Mouse (Mus musculus) hindbrain, embryonic 12.5 days (tissue): ENCODE results near the gene Gdi2. TPM values are rescaled to one million over a fixed set of nuclear protein-coding genes. Genes with fewer than 3 reads are reported as not detected.
A peak's percentile ranks its signal among the peaks of the same experiment; 100 is the strongest.

ENCODE experiments used
- ATAC-seq: fragments of 200-750 bp; cut with Nextera tagmentation; 2 replicates; pipeline ENCODE4 v1.8.0; 2017; ENCODE audit warnings: moderate TSS enrichment; ENCODE audit not compliant: low FRiP score
- H3K27ac ChIP-seq: fragments of 300-500 bp; sonication (generic); 2 replicates; pipeline ENCODE4 v1.5.1; 2016; ENCODE audit warnings: mild to moderate bottlenecking
- H3K27me3 ChIP-seq: fragments of 300-500 bp; sonication (generic); 2 replicates; pipeline ENCODE4 v1.6.1; 2016; ENCODE audit warnings: mild to moderate bottlenecking
- H3K36me3 ChIP-seq: fragments of 300-500 bp; sonication (generic); 2 replicates; pipeline ENCODE4 v1.6.1; 2016; ENCODE audit warnings: mild to moderate bottlenecking
- H3K4me1 ChIP-seq: fragments of 300-500 bp; sonication (generic); 2 replicates; pipeline ENCODE4 v1.6.1; 2016
- H3K4me2 ChIP-seq: fragments of 300-500 bp; sonication (generic); replicated peaks from 2 replicates; pipeline ENCODE4 v1.6.1; 2016; ENCODE audit warnings: mild to moderate bottlenecking
- H3K4me3 ChIP-seq: fragments of 300-500 bp; sonication (generic); 2 replicates; pipeline ENCODE4 v1.5.1; 2016; ENCODE audit warnings: mild to moderate bottlenecking
- H3K9ac ChIP-seq: fragments of 300-500 bp; sonication (generic); 2 replicates; pipeline ENCODE4 v1.6.1; 2016; ENCODE audit warnings: mild to moderate bottlenecking, moderate library complexity
- H3K9me3 ChIP-seq: fragments of 300-500 bp; sonication (generic); replicated peaks from 2 replicates; pipeline ENCODE4 v1.6.1; 2016; ENCODE audit warnings: mild to moderate bottlenecking
- WGBS: fragments of 180-500 bp; shearing (Covaris S2); methylation state at CpG from one replicate; pipeline ENCODE4 v1.1.7; 2016; 5-methylcytosine and 5-hydroxymethylcytosine counted together
- polyA plus RNA-seq: library from polyadenylated mRNA; unstranded; fragments of >200 nt; fragmentation: Nextera tagmentation; extraction: Ambion mirVana; gene quantifications from 2 replicates; pipeline ENCODE4 v1.2.1, GENCODE M21; 2016

Gdi2 gene
- polyA plus RNA-seq, 1 experiment from 2014 or later = 426 TPM

DNA sequence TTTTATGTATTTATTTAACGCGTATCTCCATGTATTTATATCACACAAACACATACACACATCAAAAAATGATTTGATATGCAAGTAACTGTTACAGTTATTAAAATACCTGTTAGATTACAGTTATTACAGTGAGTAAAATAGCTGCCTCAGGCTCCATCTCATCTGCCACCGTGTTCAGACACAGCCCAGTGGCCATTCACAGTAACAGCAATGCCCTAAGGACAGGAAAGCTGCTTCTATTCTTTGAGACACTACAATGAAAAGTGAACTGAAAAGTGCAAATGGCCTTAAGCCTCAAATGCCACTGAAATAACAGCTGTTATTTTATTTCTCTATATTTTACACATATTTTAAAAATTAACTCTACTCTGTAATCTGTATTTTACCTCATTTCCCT is 52.9 kb downstream of the Gdi2 start:
- Histone ChIP-seq H3K27me3 (no peaks in the 10 kb centered on the region), H3K9me3 (no peaks in the 10 kb centered on the region), H3K4me1 (no peaks in the 10 kb centered on the region), H3K9ac (no peak overlapping the region), H3K27ac (no peak overlapping the region), H3K36me3 (peaks cover 53% of the 10 kb centered on the region), H3K4me2 (no peak overlapping the region), H3K4me3 (no peak overlapping the region)
- 86% methylated on average over 3 of the region's 3 CpGs for WGBS
- ATAC-seq = no peak

DNA sequence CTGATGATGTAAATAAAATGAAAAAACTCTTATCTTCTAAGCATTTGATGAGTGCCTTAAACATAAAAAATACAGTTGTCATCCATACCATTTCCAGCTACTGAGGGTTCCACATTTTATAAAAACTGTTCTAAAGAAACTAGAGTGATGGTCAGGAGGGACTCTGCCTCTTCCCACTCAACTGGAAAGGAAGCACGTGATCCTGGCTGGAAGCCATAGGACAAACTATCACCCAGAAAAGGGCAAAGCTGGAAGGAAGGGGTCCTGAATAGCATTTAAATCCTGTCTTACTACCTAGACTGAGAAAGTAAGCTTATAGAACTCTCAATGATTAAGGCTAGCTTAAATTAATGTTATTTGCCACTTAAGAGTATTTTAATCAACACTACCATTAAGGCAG is 56.4 kb downstream of the Gdi2 start:
- Histone ChIP-seq H3K9me3 (no peaks in the 10 kb centered on the region), H3K27me3 (no peaks in the 10 kb centered on the region), H3K9ac (no peak overlapping the region), H3K4me3 (no peak overlapping the region), H3K4me2 (no peak overlapping the region), H3K4me1 (no peaks in the 10 kb centered on the region), H3K36me3 (peaks cover 54% of the 10 kb centered on the region), H3K27ac (no peak overlapping the region)
- no peak for ATAC-seq
- WGBS = 93% methylated on average over 1 of the region's 1 CpGs

DNA sequence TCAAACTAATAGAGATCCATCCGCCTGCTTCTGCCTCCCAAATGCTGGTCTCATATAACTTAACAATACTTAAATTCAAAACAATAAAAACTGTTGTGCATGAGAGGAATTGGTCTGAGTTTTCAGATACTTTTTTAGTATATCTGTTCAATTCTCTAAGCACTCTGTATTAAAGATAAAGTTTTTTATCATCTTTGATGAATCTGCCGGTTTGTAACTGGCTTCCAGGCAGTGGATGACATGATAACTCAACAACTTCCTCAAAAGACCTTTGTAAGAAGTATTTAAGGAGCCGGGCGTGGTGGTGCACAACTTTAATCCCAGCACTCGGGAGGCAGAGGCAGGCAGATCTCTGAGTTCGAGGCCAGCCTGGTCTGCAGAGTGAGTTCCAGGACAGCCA is 58.4 kb downstream of the Gdi2 start:
- Histone ChIP-seq H3K9ac (no peak overlapping the region), H3K9me3 (no peaks in the 10 kb centered on the region), H3K27me3 (no peaks in the 10 kb centered on the region), H3K36me3 (peaks cover 42% of the 10 kb centered on the region), H3K4me2 (no peak overlapping the region), H3K27ac (no peak overlapping the region), H3K4me1 (no peaks in the 10 kb centered on the region), H3K4me3 (no peak overlapping the region)
- ATAC-seq = no peak
- 94% methylated on average over 6 of the region's 6 CpGs for WGBS

DNA sequence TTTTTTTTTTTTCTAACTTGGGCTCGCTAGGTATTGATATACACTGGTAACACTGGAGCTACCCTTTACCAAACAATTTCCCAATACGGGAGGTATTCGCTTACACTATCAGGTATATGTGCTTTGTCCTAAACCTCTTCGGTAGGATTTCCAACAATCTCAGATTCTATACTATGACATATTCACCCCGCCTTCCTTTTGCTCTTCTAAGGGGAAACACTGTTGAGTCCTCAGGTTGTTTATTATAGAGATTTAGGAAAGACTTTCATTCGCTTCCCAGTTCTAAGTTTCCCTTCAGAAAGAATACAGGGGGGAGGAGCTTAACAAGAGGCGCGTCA is 71.9 kb downstream of the Gdi2 start:
- WGBS = 26% methylated on average over 8 of the region's 8 CpGs
- peak overlapping the region; percentile 83 for H3K4me2 ChIP-seq
- H3K36me3 ChIP-seq = no peaks in the 10 kb centered on the region
- peak overlapping the region; percentile 90; the same call in 1 of the 2 replicates for H3K27ac ChIP-seq
- ATAC-seq = no peak
- H3K9ac ChIP-seq = peak overlapping the region; percentile 86
- H3K4me1 ChIP-seq = peaks cover 7% of the 10 kb centered on the region
- H3K9me3 ChIP-seq = no peaks in the 10 kb centered on the region
- no peaks in the 10 kb centered on the region for H3K27me3 ChIP-seq
- peak overlapping the region; percentile 93 for H3K4me3 ChIP-seq

DNA sequence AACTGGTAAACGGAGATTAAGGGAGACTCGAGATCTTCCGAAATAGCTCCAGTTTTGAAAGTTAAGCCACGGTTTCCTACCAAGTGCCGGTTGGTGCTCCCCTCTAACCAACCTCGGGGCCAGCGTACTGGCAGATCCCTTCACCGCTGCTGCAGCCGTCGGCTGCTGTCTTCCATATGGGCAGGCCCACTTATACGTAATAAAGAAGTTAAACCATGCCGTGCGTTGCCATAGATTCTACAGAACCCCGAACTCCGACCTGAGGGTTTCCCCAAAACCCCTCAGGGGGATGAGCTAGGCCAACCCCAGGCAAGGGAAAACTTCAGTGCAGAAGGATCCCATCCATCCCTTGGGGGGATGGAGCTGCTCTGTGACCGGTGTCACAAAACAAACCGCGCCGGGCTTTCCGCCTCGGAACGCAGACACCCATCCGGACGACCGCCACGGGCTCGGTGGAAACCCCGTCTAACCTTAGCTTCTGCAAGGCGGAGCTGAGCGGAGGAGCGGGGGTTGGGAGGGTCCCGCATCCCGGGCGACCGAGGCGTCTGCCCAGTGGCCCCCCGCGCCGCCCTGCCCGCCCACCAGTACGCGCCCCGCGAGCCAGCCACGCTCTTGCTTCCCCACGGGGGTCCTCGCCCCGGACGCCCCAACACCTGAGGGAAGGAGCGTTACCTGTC is 72.4 kb downstream of the Gdi2 start:
- Histone ChIP-seq H3K4me1 (peaks cover 7% of the 10 kb centered on the region), H3K27me3 (no peaks in the 10 kb centered on the region), H3K4me3 (peak overlapping the region; percentile 93), H3K4me2 (peak overlapping the region; percentile 83), H3K36me3 (no peaks in the 10 kb centered on the region), H3K27ac (peak overlapping the region; percentile 90), H3K9me3 (no peaks in the 10 kb centered on the region), H3K9ac (peak overlapping the region; percentile 86)
- WGBS = under 1% methylated on average over 45 of the region's 50 CpGs
- peak; percentile 71 for ATAC-seq

DNA sequence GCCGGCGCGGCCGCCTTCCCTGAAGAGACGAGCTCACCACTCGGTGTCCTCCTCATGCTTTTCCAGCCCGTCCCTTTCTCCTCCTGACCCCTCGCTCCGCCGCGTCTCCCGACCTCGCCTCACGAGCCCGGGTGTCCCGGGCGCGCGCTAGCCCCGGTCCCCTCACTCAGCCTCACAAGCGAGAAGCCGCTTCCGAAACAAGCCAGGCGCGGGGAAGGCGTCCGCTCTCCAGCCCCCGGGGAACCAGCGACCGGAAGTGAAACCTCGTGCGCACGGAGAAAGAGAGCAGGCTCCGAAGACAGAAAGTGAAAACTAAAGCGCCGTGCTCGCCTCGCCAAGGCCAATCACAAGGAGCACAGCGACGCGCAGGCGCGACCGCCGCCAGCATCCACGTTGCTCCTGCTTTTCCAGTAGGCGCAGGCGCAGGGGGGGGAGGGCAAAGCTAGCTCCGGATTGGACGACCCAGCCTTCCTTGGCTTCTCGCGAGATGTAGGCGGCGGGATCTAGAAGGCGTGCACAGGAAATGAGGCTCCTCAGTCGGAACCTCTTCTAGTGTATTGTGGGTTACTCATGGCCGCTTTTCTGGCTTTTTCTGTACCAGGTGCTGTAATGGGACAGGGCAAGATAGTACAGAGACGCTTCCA is 73.1 kb downstream of the Gdi2 start, which contains the start of gene Fam208b:
TSS of gene Fam208b (minus strand) at position 314 of the 644 bp plus-strand sequence.
- peaks cover 7% of the 10 kb centered on the region for H3K4me1 ChIP-seq
- H3K4me2 ChIP-seq = peak within 1 kb of the TSS; percentile 83
- 1% methylated on average over 58 of the region's 58 CpGs for WGBS

More for the DNA sequence above, 73.1 kb downstream of the Gdi2 start, which contains the start of gene Fam208b:
- Histone ChIP-seq H3K9me3 (no peaks in the 10 kb centered on the region), H3K36me3 (no peaks in the 10 kb centered on the region), H3K9ac (peak within 1 kb of the TSS; percentile 86), H3K4me3 (peak within 1 kb of the TSS; percentile 93), H3K27ac (peak within 1 kb of the TSS; percentile 90), H3K27me3 (no peaks in the 10 kb centered on the region)
- ATAC-seq = peak; percentile 100

Other genes starting within 250 kb of the Gdi2 start
- gene Fam208b, start 73.0 kb downstream of the Gdi2 start, polyA plus RNA-seq = 28.6 and 29.4 TPM in 2 replicates
- 11.4 and 12.9 TPM in 2 replicates for gene Asb13, start 96.0 kb downstream of the Gdi2 start, polyA plus RNA-seq